Mouse (Mus musculus) lung, postnatal 36 days (tissue): ENCODE data around the gene Ppia.
"Not testable (repeated sequence)": the region's sequence is repeated elsewhere in the genome, so short reads cannot be mapped to it uniquely, and the experiment has no call there.

Source experiments
- DNase-seq: peaks from one replicate; pipeline ENCODE4 v3.0.0; 2022; ENCODE audit warnings: mixed read lengths

Gene Ppia

GRCm38 (mm10) chr11:6443102-6443501 is 27.9 kb downstream of the Ppia start:
- no peak for DNase-seq

GRCm38 (mm10) chr11:6443727-6444076 is 28.5 kb downstream of the Ppia start:
- DNase-seq: no peak

- peak; percentile 100 for DNase-seq
Observed at GRCm38 (mm10) chr11:6444077-6444853, 29.0 kb downstream of the Ppia start, which contains the start of gene H2afv. Gene H2afv, minus strand, starts transcription at chr11:6444443.

DNA sequence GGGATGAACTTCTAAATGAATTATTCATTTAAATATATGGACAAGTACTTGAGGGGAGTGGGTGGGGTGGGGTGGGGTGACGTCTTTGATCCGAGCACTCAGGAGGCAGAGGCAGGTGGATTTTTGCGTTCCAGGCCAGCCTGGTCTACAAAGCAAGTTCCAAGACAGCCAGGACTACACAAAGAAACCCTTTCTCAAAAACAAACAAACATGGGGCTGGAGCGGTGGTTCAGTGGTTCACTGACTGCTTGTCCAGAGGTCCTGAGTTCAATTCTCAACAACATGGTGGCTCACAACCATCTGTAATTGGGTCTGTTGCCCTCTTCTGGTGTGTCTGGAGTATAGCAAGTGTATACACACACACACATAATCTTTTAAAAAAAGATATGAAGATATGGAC is 30.2 kb downstream of the Ppia start:
- DNase-seq: no peak

DNA sequence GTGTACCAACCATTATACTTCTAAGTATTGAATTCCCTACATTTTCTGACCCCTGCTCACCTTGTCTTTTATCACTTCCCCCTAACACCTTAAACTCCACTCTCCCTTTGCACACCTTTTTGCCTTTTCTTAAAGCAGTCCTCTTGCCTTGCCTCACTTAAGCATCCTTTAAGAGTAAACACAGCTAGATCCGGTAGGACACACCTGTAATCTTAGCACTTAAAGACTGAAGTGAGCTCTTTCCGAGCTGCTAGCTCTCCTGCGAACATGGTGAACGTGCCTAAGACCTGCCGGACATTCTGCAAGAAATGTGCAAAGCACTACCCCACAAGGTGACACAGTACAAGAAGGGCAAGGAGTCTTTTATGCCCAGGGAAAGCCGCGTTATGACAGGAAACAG is 30.7 kb downstream of the Ppia start:
- DNase-seq: peak; percentile 13

DNA sequence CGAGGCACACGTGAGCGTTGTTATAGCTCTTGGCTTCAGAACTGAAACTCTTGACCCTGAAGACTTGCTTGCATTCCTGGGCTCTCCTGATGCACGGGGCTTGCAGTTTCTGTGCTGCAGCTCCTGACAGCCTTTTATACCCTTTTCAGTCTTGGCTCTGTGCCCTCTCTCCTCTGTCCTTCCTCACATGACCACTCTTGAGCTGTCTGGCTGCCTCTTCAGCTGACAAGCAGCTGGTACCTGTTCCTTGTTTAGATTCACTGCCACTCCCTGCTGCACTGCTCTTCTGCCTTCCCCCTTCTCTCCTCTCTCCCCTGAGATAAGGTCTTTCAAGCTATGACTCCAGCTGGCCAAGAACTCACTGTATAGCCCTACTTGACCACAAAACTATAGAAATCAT is 32.2 kb downstream of the Ppia start:
- no peak for DNase-seq

- DNase-seq: not testable (repeated sequence)
Observed at GRCm38 (mm10) chr11:6448155-6448554, 32.9 kb downstream of the Ppia start.

GRCm38 (mm10) chr11:6456083-6456482 is 40.8 kb downstream of the Ppia start:
- no peak for DNase-seq

GRCm38 (mm10) chr11:6463159-6463837 is 48.1 kb downstream of the Ppia start:
- DNase-seq: no peak

DNA sequence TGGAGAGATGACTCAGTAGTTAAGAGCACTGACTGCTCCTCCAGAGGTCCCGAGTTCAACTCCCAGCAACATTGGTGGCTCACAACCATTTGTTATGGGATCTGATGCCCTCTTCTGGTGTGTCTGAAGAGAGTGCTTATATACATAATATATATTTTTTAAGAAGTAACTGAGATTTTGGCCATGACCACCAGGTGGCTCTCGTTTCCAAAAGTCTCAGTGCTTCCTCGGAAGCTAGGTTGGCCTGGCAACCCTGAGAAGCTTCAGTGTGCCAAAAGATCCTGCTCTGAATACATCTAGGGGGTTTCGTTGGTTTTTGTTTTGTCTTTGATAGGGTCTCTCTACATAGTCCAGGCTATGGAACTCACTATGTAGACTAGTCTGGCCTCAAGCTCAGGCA is 49.9 kb downstream of the Ppia start:
- DNase-seq: peak; percentile 80

GRCm38 (mm10) chr11:6468541-6468940 is 53.3 kb downstream of the Ppia start:
- no peak for DNase-seq
